ENCODE assay signal across 13 mouse cellular contexts in genomic region chr13:47056126-47056525, GRCm38 (mm10). TPM values are rescaled to one million over a fixed set of nuclear protein-coding genes. Genes with fewer than 3 reads are reported as not detected.
DNase-seq lines count a peak whose midpoint lies in the region; ATAC-seq and TF ChIP-seq lines count a peak whose summit lies in the region.
"Had no signal": no experiment of that assay in that cellular context is flagged by ENCODE, and none has a peak within 500 bp of the region (broad histone marks: within the 10 kb centered on the region; RNA-seq: fewer than 3 reads in every experiment).

No protein-coding gene starts in this region.

- no peak for TF ChIP-seq POLR2A in ES-Bruce4 (IDR thresholded peaks at IDR 0.05; ENCODE audit: insufficient read depth, low read length)
- no peak for TF ChIP-seq POLR2A in embryonic fibroblast, embryonic 13.5 days (IDR thresholded peaks at IDR 0.05; ENCODE audit: low read depth, low read length)

- no peak overlapping the region for H3K27ac ChIP-seq in ES-Bruce4 (ENCODE audit: insufficient read depth, low read length)
- H3K27ac ChIP-seq in embryonic fibroblast, embryonic 13.5 days (ENCODE audit: insufficient read depth, low read length), result no peak overlapping the region
- H3K27ac ChIP-seq: embryonic facial prominence, embryonic 12.5 days; liver, embryonic 13.5 days; midbrain, embryonic 15.5 days had no signal

- H3K27me3 ChIP-seq in ES-Bruce4 (ENCODE audit: control insufficient read depth, insufficient read depth, low read length, poor library complexity, severe bottlenecking), result no peaks in the 10 kb centered on the region
- H3K27me3 ChIP-seq in splenic B cell, adult 2 months (ENCODE audit: control insufficient read depth, insufficient read depth, low read length, poor library complexity, severe bottlenecking), result no peaks in the 10 kb centered on the region
- H3K27me3 ChIP-seq: embryonic facial prominence, embryonic 12.5 days; liver, embryonic 13.5 days; midbrain, embryonic 15.5 days; Patski had no signal

- peak overlapping the region; percentile 32 for H3K4me3 ChIP-seq in ES-Bruce4 (ENCODE audit: low read depth, low read length)
- no peak overlapping the region for H3K4me3 ChIP-seq in embryonic fibroblast, embryonic 13.5 days (ENCODE audit: insufficient read depth, low read length)
- H3K4me3 ChIP-seq: embryonic facial prominence, embryonic 12.5 days; liver, embryonic 13.5 days; midbrain, embryonic 15.5 days had no signal

- H3K9ac ChIP-seq in ES-Bruce4 (ENCODE audit: low read depth, poor library complexity, severe bottlenecking), result no peak overlapping the region
- H3K9ac ChIP-seq: embryonic facial prominence, embryonic 12.5 days; liver, embryonic 13.5 days; midbrain, embryonic 15.5 days had no signal

- intact Hi-C loops in left cerebral cortex, postnatal 10 days (cut with DNase I), result no loop called here
- intact Hi-C loops in gastrocnemius, postnatal 36 days (cut with DNase I), result no loop called here

- no peak for TF ChIP-seq CTCF in ES-Bruce4 (IDR thresholded peaks at IDR 0.05; ENCODE audit: low read depth, low read length)
- 0 out of 2 replicates have a peak, but pooled peaks have one; percentile 0 for TF ChIP-seq CTCF in embryonic fibroblast, embryonic 13.5 days (IDR thresholded peaks at IDR 0.05; ENCODE audit: borderline replicate concordance, insufficient read depth, low read length)

- peaks cover 4% of the 10 kb centered on the region for H3K36me3 ChIP-seq in ES-Bruce4 (ENCODE audit: control insufficient read depth, insufficient read depth, low read length, poor library complexity, severe bottlenecking)
- H3K36me3 ChIP-seq in splenic B cell, adult 2 months (ENCODE audit: control insufficient read depth, insufficient read depth, low read length, poor library complexity, severe bottlenecking), result peaks cover 5% of the 10 kb centered on the region

- ATAC-seq in CD4-positive, CD25-positive, alpha-beta regulatory T cell, adult 4 months, result no peak
- ATAC-seq: midbrain, embryonic 15.5 days; Patski had no signal

- no peak for TF ChIP-seq EP300 in ES-Bruce4 (IDR thresholded peaks at IDR 0.05; ENCODE audit: insufficient read depth, low read depth, low read length)

- H3K9me3 ChIP-seq in ES-Bruce4 (replicated peaks; ENCODE audit: control insufficient read depth, insufficient read depth, low read length, poor library complexity, severe bottlenecking), result no peaks in the 10 kb centered on the region
- H3K9me3 ChIP-seq: embryonic facial prominence, embryonic 12.5 days; liver, embryonic 13.5 days; midbrain, embryonic 15.5 days had no signal

- DNase-seq in left cerebral cortex, postnatal 10 days (ENCODE audit: extremely low spot score in 1 of 2, low spot score in 2 of 2), result peak; percentile 45 to 62
- peak; percentile 12 for DNase-seq in splenic B cell, adult 2 months (ENCODE audit: low read depth, low spot score)
- DNase-seq in cerebellum, adult 9-10 months, result no peak
- DNase-seq in cerebellum, adult 9-11 months, result no peak
- no peak for DNase-seq in gastrocnemius, postnatal 36 days
- DNase-seq: gastrocnemius, postnatal 25 days; liver, embryonic 13.5 days had no signal

- no peaks in the 10 kb centered on the region for H3K4me1 ChIP-seq in ES-Bruce4 (ENCODE audit: control insufficient read depth, insufficient read depth, low read length)
- no peaks in the 10 kb centered on the region for H3K4me1 ChIP-seq in embryonic fibroblast, embryonic 13.5 days (ENCODE audit: control insufficient read depth, insufficient read depth, low read length)
- H3K4me1 ChIP-seq: embryonic facial prominence, embryonic 12.5 days; liver, embryonic 13.5 days; midbrain, embryonic 15.5 days had no signal

RNA-seq across cellular contexts. Expression of gene Tpmt, which starts 11.6 kb away (rescaled TPM):
- 26.7 and 31.7 TPM in 2 replicates for polyA plus RNA-seq in ES-Bruce4 (2011; ENCODE audit: insufficient read depth, insufficient read length, low read depth, missing spikeins)
- 18.0 and 23.9 TPM in 2 replicates for polyA plus RNA-seq in embryonic fibroblast, embryonic 13.5 days (2011; ENCODE audit: insufficient read length, low read depth, missing spikeins)
- 10 to 100 TPM in 1 of 2 experiments, 1 to 10 TPM in 1; 8.7 to 12.6 TPM for total RNA-seq in left cerebral cortex, postnatal 10 days (2021)
- polyA plus RNA-seq in CD4-positive, CD25-positive, alpha-beta regulatory T cell, adult 4 months (2017; shearing (Covaris generic)), result 1 to 10 TPM; 4.1 to 9.2 TPM
- total RNA-seq in gastrocnemius, postnatal 36 days (2021), result 1 to 10 TPM; 2.7 to 4.6 TPM

RNA-seq across cellular contexts. Expression of gene Kdm1b, which starts 12.8 kb away (rescaled TPM):
- 11.0 and 12.3 TPM in 2 replicates for polyA plus RNA-seq in ES-Bruce4 (2011; ENCODE audit: insufficient read depth, insufficient read length, low read depth, missing spikeins)
- polyA plus RNA-seq in embryonic fibroblast, embryonic 13.5 days (2011; ENCODE audit: insufficient read length, low read depth, missing spikeins), result 11.3 and 12.1 TPM in 2 replicates
- 10 to 100 TPM; 13.2 to 16.4 TPM for total RNA-seq in left cerebral cortex, postnatal 10 days (2021)
- polyA plus RNA-seq in CD4-positive, CD25-positive, alpha-beta regulatory T cell, adult 4 months (2017; shearing (Covaris generic)), result 10 to 100 TPM; 18.3 to 31.2 TPM
- total RNA-seq in gastrocnemius, postnatal 36 days (2021), result 1 to 10 TPM; 5.8 to 7.0 TPM

RNA-seq across cellular contexts. Expression of gene Nhlrc1, which starts 41.5 kb away (rescaled TPM):
- polyA plus RNA-seq in ES-Bruce4 (2011; ENCODE audit: insufficient read depth, insufficient read length, low read depth, missing spikeins), result 0.29 and 1.0 TPM in 2 replicates
- polyA plus RNA-seq in embryonic fibroblast, embryonic 13.5 days (2011; ENCODE audit: insufficient read length, low read depth, missing spikeins), result 0.76 and 1.2 TPM in 2 replicates
- 10 to 100 TPM; 14.7 to 15.4 TPM for total RNA-seq in left cerebral cortex, postnatal 10 days (2021)
- under 1 TPM in 1 of 2 experiments, not detected in 1; 0.13 TPM for polyA plus RNA-seq in CD4-positive, CD25-positive, alpha-beta regulatory T cell, adult 4 months (2017; shearing (Covaris generic))
- total RNA-seq in gastrocnemius, postnatal 36 days (2021), result 1 to 10 TPM; 3.5 to 4.2 TPM

RNA-seq across cellular contexts. Expression of gene Dek, which starts 49.9 kb away (rescaled TPM):
- polyA plus RNA-seq in ES-Bruce4 (2011; ENCODE audit: insufficient read depth, insufficient read length, low read depth, missing spikeins), result 225 and 227 TPM in 2 replicates
- polyA plus RNA-seq in embryonic fibroblast, embryonic 13.5 days (2011; ENCODE audit: insufficient read length, low read depth, missing spikeins), result 85.5 and 157 TPM in 2 replicates
- total RNA-seq in left cerebral cortex, postnatal 10 days (2021), result 10 to 100 TPM; 56.2 to 56.8 TPM
- polyA plus RNA-seq in CD4-positive, CD25-positive, alpha-beta regulatory T cell, adult 4 months (2017; shearing (Covaris generic)), result 100 to 1,000 TPM in 1 of 2 experiments, 10 to 100 TPM in 1; 86.7 to 104 TPM
- total RNA-seq in gastrocnemius, postnatal 36 days (2021), result 10 to 100 TPM; 27.1 to 36.0 TPM

Comparison
In these comparisons a context has a peak if more than half of its experiments do, and no peak if none do; other contexts are left out.
1. DNase-seq: peak in left cerebral cortex, postnatal 10 days (2 of 2) and splenic B cell, adult 2 months (single experiment); none in cerebellum, adult 9-10 months (single experiment), cerebellum, adult 9-11 months (single experiment) and gastrocnemius, postnatal 36 days (0 of 2).